22 mouse cellular contexts compared by ENCODE assay signal in the genomic region with DNA sequence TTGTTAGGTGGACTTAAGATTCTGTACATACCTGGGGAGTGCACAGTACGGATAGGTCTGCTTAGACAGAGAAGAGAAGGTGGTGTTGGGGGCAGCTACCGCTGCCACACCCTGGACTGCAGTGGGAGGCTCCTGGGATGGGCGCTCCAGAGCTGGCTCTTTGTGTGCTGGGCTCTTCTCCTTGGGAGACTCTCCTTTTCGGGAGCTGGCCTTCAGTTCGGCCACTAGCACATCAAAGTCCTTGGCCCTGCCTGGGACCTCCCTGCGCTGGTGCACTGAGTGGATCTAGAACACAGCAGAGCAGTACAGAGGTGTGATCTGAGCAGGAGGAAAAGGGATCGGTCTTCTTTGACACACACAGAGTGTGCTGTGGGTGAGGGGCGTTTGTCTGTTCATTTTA. TPM values are rescaled to one million over a fixed set of nuclear protein-coding genes. Genes with fewer than 3 reads are reported as not detected.
"Had no signal": no experiment of that assay in that cellular context is flagged by ENCODE, and none has a peak within 500 bp of the region (broad histone marks: within the 10 kb centered on the region; RNA-seq: fewer than 3 reads in every experiment).

No protein-coding gene starts in this region.

- DNase-seq: kidney, adult 9 months; kidney, postnatal 14 days; left cerebral cortex, postnatal 4 days; liver, postnatal 0 days; lung, embryonic 14.5 days; retina, postnatal 1 day; right cerebral cortex, postnatal 25 days; spleen, adult 18-20 months; thymus, postnatal 25 days had no signal

- H3K27me3 ChIP-seq: limb, embryonic 12.5 days; limb, embryonic 15.5 days; neural tube, embryonic 13.5 days; stomach, embryonic 15.5 days had no signal

- H3K9me3 ChIP-seq: limb, embryonic 12.5 days; limb, embryonic 15.5 days; neural tube, embryonic 13.5 days; stomach, embryonic 15.5 days had no signal

- H3K4me2 ChIP-seq: limb, embryonic 12.5 days; limb, embryonic 15.5 days; liver, embryonic 11.5 days; lung, embryonic 14.5 days; neural tube, embryonic 13.5 days; stomach, embryonic 15.5 days had no signal

- H3K9ac ChIP-seq: limb, embryonic 12.5 days; limb, embryonic 15.5 days; liver, embryonic 14.5 days; liver, postnatal 0 days; lung, embryonic 14.5 days; neural tube, embryonic 13.5 days; stomach, embryonic 15.5 days had no signal

- H3K27ac ChIP-seq: liver, embryonic 14.5 days; macrophage; stomach, embryonic 15.5 days had no signal

- ATAC-seq: liver, postnatal 0 days; lung, postnatal 0 days; midbrain, embryonic 16.5 days had no signal

- H3K4me3 ChIP-seq: limb, embryonic 12.5 days; limb, embryonic 15.5 days; myocyte; neural tube, embryonic 13.5 days; stomach, embryonic 15.5 days had no signal

RNA-seq across cellular contexts. Expression of a gene that starts 20.8 kb away (rescaled TPM):
- total RNA-seq: megakaryocyte, adult 5-6 weeks; monocyte, adult 5-6 weeks; neutrophil, adult 5-6 weeks had no signal
- polyA plus RNA-seq: lung, postnatal 0 days had no signal

RNA-seq across cellular contexts. Expression of a gene that starts 50.9 kb away (rescaled TPM):
- total RNA-seq: megakaryocyte, adult 5-6 weeks; monocyte, adult 5-6 weeks had no signal
- polyA plus RNA-seq: liver, postnatal 0 days; lung, postnatal 0 days; macrophage had no signal
